Mouse (Mus musculus) pancreas, adult 10 weeks (tissue): ENCODE data around the gene Defb29. TPM values are rescaled to one million over a fixed set of nuclear protein-coding genes. Genes with fewer than 3 reads are reported as not detected.

Experiments
- polyA plus RNA-seq: library from polyadenylated mRNA; stranded (reverse); fragments of 350-450 nt; fragmentation: Illumina TruSeq; extraction: RNeasy Lipid Tissue Mini Kit (QIAGEN cat#74804); gene quantifications from one replicate; pipeline ENCODE4 v1.2.3, GENCODE M21; 2015; ENCODE audit warnings: low read depth, low replicate concordance; ENCODE audit not compliant: insufficient read depth

The Defb29 gene
- not detected for polyA plus RNA-seq

GRCm38 (mm10) chr2:152539944-152540710, at the start of gene Defb29:
Gene Defb29 (minus strand): TSS chr2:152540098.

GRCm38 (mm10) chr2:152580107-152580506, 40.2 kb upstream of the Defb29 start, which contains the start of gene Defb19:
Gene Defb19 (minus strand): TSS chr2:152580312.

GRCm38 (mm10) chr2:152572114-152572794, 32.4 kb upstream of the Defb29 start, which contains the start of gene Defb21:
Gene Defb21 (plus strand): TSS chr2:152572744.

DNA sequence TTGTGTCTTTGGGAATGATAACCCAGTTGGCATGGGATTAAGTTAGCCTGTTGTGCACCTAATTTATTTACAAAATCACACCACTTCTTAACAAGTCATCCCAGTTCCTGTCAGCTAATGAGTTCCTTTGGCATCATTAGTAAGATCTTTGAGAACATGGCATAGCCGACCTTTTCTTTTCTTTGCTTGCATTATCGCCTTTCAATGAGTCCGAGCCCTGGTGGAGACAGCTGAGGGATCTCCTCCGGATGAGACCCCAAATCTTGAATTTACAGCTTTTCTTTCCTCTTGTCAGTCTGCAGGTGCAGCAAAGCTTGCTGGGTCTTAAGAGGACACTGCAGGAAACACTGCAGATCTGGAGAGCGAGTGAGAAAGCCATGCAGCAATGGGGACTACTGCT, 29.1 kb upstream of the Defb29 start, which contains the start of gene Gm17416:
Gene Gm17416, plus strand, starts transcription at position 301 of the 400 bp plus-strand sequence.

GRCm38 (mm10) chr2:152517981-152518380, 21.9 kb downstream of the Defb29 start, which contains the start of gene Defb28:
Gene Defb28 (plus strand): TSS chr2:152518255.

GRCm38 (mm10) chr2:152511592-152511991, 28.3 kb downstream of the Defb29 start, which contains the start of gene Defb26:
Gene Defb26 (minus strand): TSS chr2:152511692.

GRCm38 (mm10) chr2:152490038-152490437, 49.9 kb downstream of the Defb29 start, which contains the start of gene Defb22:
Gene Defb22 (minus strand): TSS chr2:152490138.

Other genes starting within 250 kb of the Defb29 start
- 11.9 TPM for gene Tbc1d20, start 246.3 kb downstream of the Defb29 start, polyA plus RNA-seq
- 29.0 TPM for gene Rbck1, start 207.4 kb downstream of the Defb29 start, polyA plus RNA-seq
- gene Trib3, start 196.1 kb downstream of the Defb29 start, polyA plus RNA-seq: 2.0 TPM
- gene Nrsn2, start 163.5 kb downstream of the Defb29 start, polyA plus RNA-seq: not detected
- gene Sox12, start 142.0 kb downstream of the Defb29 start, polyA plus RNA-seq: 1.8 TPM
- gene Zcchc3, start 125.1 kb downstream of the Defb29 start, polyA plus RNA-seq: 1.1 TPM
- gene 6820408C15Rik, start 124.5 kb downstream of the Defb29 start, polyA plus RNA-seq: not detected
- gene Defb23, start 75.5 kb downstream of the Defb29 start, polyA plus RNA-seq: not detected
- not detected for gene Defb20, start 63.0 kb downstream of the Defb29 start, polyA plus RNA-seq
- gene Defb22, start 50.0 kb downstream of the Defb29 start, polyA plus RNA-seq: not detected
- gene Defb26, start 28.4 kb downstream of the Defb29 start, polyA plus RNA-seq: not detected
- gene Defb28, start 21.8 kb downstream of the Defb29 start, polyA plus RNA-seq: not detected
- not detected for gene Gm17416, start 29.2 kb upstream of the Defb29 start, polyA plus RNA-seq
- gene Defb21, start 32.6 kb upstream of the Defb29 start, polyA plus RNA-seq: not detected
- not detected for gene Defb19, start 40.2 kb upstream of the Defb29 start, polyA plus RNA-seq
- not detected for gene Defb45, start 59.3 kb upstream of the Defb29 start, polyA plus RNA-seq
- gene Defb36, start 64.2 kb upstream of the Defb29 start, polyA plus RNA-seq: not detected
- gene Defb25, start 83.0 kb upstream of the Defb29 start, polyA plus RNA-seq: not detected
- 3.5 TPM for gene Rem1, start 86.9 kb upstream of the Defb29 start, polyA plus RNA-seq
- 32.3 TPM for gene H13, start 129.4 kb upstream of the Defb29 start, polyA plus RNA-seq
- 4.3 TPM for gene Mcts2, start 146.9 kb upstream of the Defb29 start, polyA plus RNA-seq
- gene Id1, start 196.2 kb upstream of the Defb29 start, polyA plus RNA-seq: 35.6 TPM
- not detected for gene Cox4i2, start 214.1 kb upstream of the Defb29 start, polyA plus RNA-seq